Mouse (Mus musculus) kidney, postnatal 0 days (tissue): ENCODE measurements at regions not wholly inside any gene's neighbourhood (a gene's known extent, or its start where the extent isn't known, plus 50 kb on each side); places are given as distances from the start of the nearest gene placed in this dataset.

Experiments used
- ATAC-seq: fragments of 200-750 bp; cut with Nextera tagmentation; replicated peaks from 2 replicates; pipeline ENCODE4 v1.8.0; 2017; ENCODE audit warnings: low read depth, moderate number of reproducible peaks, moderate TSS enrichment, moderate library complexity; ENCODE audit not compliant: low FRiP score
- DNase-seq: peaks from one replicate; pipeline ENCODE4 v3.0.0-alpha.2; 2016; ENCODE audit warnings: low spot score
- H3K27ac ChIP-seq: fragments of 300-500 bp; sonication (generic); 2 replicates; pipeline ENCODE4 v1.5.1; 2014; ENCODE audit warnings: mild to moderate bottlenecking
- H3K27me3 ChIP-seq: fragments of 300-500 bp; sonication (generic); 2 replicates; pipeline ENCODE4 v1.6.1; 2014; ENCODE audit warnings: low read length, mixed read lengths; ENCODE audit not compliant: insufficient read depth
- H3K36me3 ChIP-seq: fragments of 300-500 bp; sonication (generic); 2 replicates; pipeline ENCODE4 v1.6.1; 2014; ENCODE audit warnings: low read length, mixed read lengths; ENCODE audit not compliant: insufficient read depth
- H3K4me1 ChIP-seq: fragments of 300-500 bp; sonication (generic); replicated peaks from 2 replicates; pipeline ENCODE4 v1.6.1; 2014; ENCODE audit warnings: antibody characterized with exemption, low read length, mixed read lengths; ENCODE audit not compliant: insufficient read depth
- H3K4me2 ChIP-seq: fragments of 300-500 bp; sonication (generic); 2 replicates; pipeline ENCODE4 v1.6.1; 2014; ENCODE audit warnings: mild to moderate bottlenecking, low read length, moderate library complexity, mixed read lengths
- H3K4me3 ChIP-seq: fragments of 300-500 bp; sonication (generic); replicated peaks from 2 replicates; pipeline ENCODE4 v1.5.1; 2014; ENCODE audit warnings: low read depth, low read length
- H3K9ac ChIP-seq: fragments of 300-500 bp; sonication (generic); 2 replicates; pipeline ENCODE4 v1.6.1; 2014; ENCODE audit warnings: low read depth, low read length
- H3K9me3 ChIP-seq: fragments of 300-500 bp; sonication (generic); replicated peaks from 2 replicates; pipeline ENCODE4 v1.6.1; 2016; ENCODE audit warnings: low read length, inconsistent platforms, mixed read lengths
- CTCF ChIP-seq: IDR thresholded peaks from 2 replicates; pipeline ENCODE4 v1.5.1; 2016; ENCODE audit warnings: antibody characterized with exemption, low read depth, mild to moderate bottlenecking, moderate library complexity
- WGBS: fragments of 180-500 bp; shearing (Covaris S2); extraction: QIAGEN DNeasy Blood & Tissue Kit; methylation state at CpG from one replicate; pipeline ENCODE4 v1.1.7; 2014; 5-methylcytosine and 5-hydroxymethylcytosine counted together

DNA sequence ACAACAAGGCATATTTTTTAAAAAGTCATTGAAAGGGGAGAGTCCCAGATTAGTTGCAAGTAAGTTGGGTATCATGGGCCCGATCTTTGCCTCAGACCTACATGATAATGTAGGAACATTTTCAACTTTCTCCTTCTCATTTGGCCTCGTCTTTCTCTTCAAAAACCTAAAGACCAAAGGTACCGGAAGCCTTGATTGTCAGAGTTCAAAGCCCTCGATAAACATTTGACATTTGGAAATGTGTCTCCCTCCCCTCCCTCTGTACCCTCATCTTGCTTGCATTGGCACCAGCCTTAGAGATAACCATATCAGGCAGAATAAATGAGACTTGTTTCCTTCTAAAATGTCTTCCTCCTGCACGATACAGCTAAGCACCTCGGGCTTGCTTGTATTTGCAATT lies 302.8 kb downstream of the Ets1 start:
- ATAC-seq (no peak), DNase-seq (no peak)
- Histone ChIP-seq H3K27me3 (no peaks in the 10 kb centered on the region), H3K36me3 (no peaks in the 10 kb centered on the region), H3K9me3 (no peaks in the 10 kb centered on the region), H3K27ac (no peak overlapping the region), H3K4me3 (no peak overlapping the region), H3K4me1 (0 out of 2 replicates have a peak, but pooled peaks cover 6% of the 10 kb centered on the region), H3K9ac (no peak overlapping the region), H3K4me2 (no peak overlapping the region)
- 91% methylated on average over 6 of the region's 6 CpGs for WGBS
- no peak for TF ChIP-seq CTCF

DNA sequence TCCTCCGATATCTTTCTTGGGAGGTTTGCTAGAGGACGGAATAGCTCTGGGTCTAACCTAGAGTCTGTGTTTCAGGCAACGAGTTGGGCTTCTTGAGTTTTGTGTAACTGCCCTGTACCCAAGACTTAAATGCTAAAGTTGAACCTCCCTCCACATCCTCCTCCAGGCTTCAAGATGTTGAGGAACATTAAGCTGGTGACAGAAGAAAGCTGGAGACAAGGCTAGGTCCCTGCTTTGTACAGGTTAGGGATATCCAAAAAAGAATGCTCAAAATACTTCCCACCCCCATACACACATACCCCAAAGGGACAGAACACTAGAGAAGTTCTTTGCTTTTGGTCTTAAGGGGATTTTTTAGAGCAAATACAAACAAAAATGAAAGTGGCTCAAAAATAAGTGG lies 303.6 kb downstream of the Ets1 start:
- Histone ChIP-seq H3K4me3 (no peak overlapping the region), H3K4me2 (no peak overlapping the region), H3K9ac (no peak overlapping the region), H3K4me1 (0 out of 2 replicates have a peak, but pooled peaks cover 6% of the 10 kb centered on the region), H3K27ac (no peak overlapping the region), H3K9me3 (no peaks in the 10 kb centered on the region), H3K36me3 (no peaks in the 10 kb centered on the region), H3K27me3 (no peaks in the 10 kb centered on the region)
- no peak for ATAC-seq
- DNase-seq: no peak
- 86% methylated on average over 3 of the region's 3 CpGs for WGBS
- no peak for TF ChIP-seq CTCF

DNA sequence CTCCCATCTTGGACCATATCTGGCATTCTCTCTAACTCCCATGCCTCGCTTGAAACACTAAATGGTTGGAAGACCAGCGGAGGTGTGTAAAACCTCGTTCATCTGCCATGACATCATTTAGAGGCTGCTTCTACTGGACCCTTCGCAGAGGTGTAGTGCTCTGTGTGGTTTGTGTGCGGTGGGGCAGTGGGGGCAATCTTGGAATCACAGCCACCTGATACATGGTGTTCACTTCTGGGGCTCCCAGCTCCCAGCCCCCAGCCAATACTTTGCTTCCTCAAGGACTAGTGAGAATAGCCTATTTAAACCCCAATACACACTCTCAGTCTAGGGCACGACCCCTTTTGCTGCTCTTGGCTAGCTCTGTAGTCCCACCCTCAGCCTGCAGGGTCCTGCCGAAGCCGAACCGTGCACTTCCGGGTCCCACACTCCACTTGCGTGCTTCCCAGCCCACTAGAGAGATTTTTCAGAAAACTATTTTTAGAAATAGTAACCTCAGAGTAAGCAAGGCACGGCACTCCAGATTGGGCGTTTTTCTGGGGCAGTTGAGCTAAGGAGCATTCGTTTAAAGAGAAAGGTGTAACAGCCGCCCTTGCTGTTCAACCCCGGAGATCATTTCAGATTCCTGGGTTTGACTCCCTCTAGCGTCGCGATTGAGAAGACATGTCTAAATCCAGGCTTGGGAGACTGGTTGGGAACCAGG lies 304.2 kb downstream of the Ets1 start:
- no peaks in the 10 kb centered on the region for H3K9me3 ChIP-seq
- H3K36me3 ChIP-seq: no peaks in the 10 kb centered on the region
- WGBS: 17% methylated on average over 19 of the region's 19 CpGs
- 0 out of 2 replicates have a peak, but pooled peaks cover 6% of the 10 kb centered on the region for H3K4me1 ChIP-seq
- H3K4me3 ChIP-seq: peak overlapping the region; percentile 38
- peak; percentile 95 for DNase-seq
- peak overlapping the region; percentile 57 for H3K4me2 ChIP-seq
- H3K27ac ChIP-seq: peak overlapping the region; percentile 62
- H3K27me3 ChIP-seq: no peaks in the 10 kb centered on the region
- TF ChIP-seq CTCF: peak; percentile 84
- H3K9ac ChIP-seq: peak overlapping the region; percentile 46; the same call in 1 of the 2 replicates
- ATAC-seq: peak; percentile 89

DNA sequence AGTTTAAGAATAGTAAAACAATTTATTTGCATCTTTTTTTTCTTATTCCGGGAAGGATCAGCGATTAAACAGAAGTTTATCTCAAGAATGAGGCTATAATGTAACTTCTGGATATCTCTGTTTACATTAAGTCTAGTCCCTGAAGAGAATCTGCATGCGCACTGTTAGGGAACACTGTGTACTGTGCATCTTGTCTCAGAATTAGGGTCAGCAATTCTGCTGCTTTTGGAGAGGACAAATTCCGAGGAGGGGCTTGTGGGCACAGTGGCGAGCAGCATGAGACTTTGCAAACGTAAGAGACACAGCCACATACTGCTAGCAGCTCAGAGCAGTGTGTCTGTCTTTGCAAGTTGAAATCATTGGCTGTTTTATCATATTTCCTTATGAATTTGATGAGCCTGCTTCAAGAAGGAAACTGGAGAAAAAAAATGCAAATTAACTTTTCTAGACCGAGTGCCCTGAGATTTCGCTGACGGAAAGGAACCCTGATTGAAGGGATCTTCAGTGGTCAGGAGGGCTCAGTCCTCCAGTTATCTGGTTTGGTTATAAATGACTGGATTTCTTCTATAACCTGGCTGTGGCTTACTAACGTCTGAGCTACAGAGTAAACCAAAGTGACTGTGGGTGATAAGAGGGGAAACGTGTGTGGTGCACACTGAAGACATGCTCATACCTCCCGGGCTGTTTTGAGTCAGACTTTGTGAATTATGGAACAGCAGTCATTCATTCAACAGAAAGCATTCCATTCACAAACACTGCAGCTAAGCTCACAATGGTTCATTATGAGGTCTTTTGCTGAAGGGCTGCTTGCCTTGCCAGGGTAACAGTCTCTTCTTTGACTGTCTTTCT lies 305.1 kb downstream of the Ets1 start:
- no peaks in the 10 kb centered on the region for H3K36me3 ChIP-seq
- no peaks in the 10 kb centered on the region for H3K27me3 ChIP-seq
- 0 out of 2 replicates have a peak overlapping the region, but pooled peaks have one; percentile 46 for H3K9ac ChIP-seq
- DNase-seq (no peak), ATAC-seq (no peak)
- 0 out of 2 replicates have a peak, but pooled peaks cover 6% of the 10 kb centered on the region for H3K4me1 ChIP-seq
- no peaks in the 10 kb centered on the region for H3K9me3 ChIP-seq
- TF ChIP-seq CTCF: no peak
- H3K4me2 ChIP-seq: peak overlapping the region; percentile 57
- H3K27ac ChIP-seq: 0 out of 2 replicates have a peak overlapping the region, but pooled peaks have one; percentile 0
- H3K4me3 ChIP-seq: no peak overlapping the region
- WGBS: 57% methylated on average over 12 of the region's 12 CpGs

DNA sequence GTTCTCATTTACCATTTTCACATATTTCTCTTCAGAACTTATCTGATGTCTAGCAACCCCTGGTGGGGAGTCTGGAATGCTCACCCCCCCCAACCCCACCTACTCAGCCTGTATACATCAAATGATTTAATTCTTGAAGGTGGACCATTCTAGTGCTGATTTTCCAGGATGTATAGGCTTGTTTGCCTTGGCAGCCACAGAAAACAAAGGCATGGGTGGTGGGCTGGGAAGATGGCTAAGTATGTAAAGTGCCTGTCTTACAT lies 305.7 kb downstream of the Ets1 start:
- H3K9ac ChIP-seq: no peak overlapping the region
- 0 out of 2 replicates have a peak, but pooled peaks cover 3% of the 10 kb centered on the region for H3K4me1 ChIP-seq
- peak; percentile 38 for TF ChIP-seq CTCF
- H3K27me3 ChIP-seq: no peaks in the 10 kb centered on the region
- ATAC-seq: no peak
- H3K36me3 ChIP-seq: no peaks in the 10 kb centered on the region
- DNase-seq: peak; percentile 29
- H3K4me3 ChIP-seq: no peak overlapping the region
- no peak overlapping the region for H3K27ac ChIP-seq
- H3K4me2 ChIP-seq: no peak overlapping the region
- no peaks in the 10 kb centered on the region for H3K9me3 ChIP-seq

DNA sequence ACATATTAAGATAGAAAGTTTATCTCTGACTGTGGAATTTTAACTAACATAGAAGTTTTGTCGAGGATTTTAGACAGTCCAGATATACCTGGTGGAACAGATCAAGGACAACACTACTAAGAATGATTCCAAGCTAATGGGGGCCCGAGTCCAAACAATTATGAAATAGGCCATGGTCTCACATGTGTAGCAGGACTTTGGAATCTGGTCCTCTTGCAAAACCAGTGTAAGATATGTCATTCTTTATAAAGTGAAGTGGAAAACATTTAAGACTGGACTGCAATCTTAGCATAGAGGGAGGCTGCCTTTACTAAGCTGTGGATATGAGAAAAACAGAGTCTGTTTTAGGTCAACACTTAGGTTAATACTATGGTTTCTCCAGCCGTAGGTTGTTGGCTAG lies 311.2 kb downstream of the Ets1 start:
- no peak overlapping the region for H3K4me2 ChIP-seq
- no peaks in the 10 kb centered on the region for H3K9me3 ChIP-seq
- no peaks in the 10 kb centered on the region for H3K27me3 ChIP-seq
- DNase-seq (no peak), ATAC-seq (no peak)
- H3K4me3 ChIP-seq: no peak overlapping the region
- TF ChIP-seq CTCF: no peak
- no peak overlapping the region for H3K9ac ChIP-seq
- H3K27ac ChIP-seq: no peak overlapping the region
- no peaks in the 10 kb centered on the region for H3K4me1 ChIP-seq
- no peaks in the 10 kb centered on the region for H3K36me3 ChIP-seq
- WGBS: 91% methylated on average over 3 of the region's 3 CpGs
